Mouse (Mus musculus): ENCODE results near the gene Spock1. TPM values are rescaled to one million over a fixed set of nuclear protein-coding genes. Genes with fewer than 3 reads are reported as not detected.

The Spock1 gene
- not detected in 4 replicates for total RNA-seq (2023)

GRCm38 (mm10) chr13:57908266-57908582, at the start of gene Spock1:
Gene Spock1, minus strand, starts transcription at chr13:57908332.

Other genes with a start within 250 kb of the Spock1 start
- 0.09 to 0.23 TPM (median 0.16 TPM) in 3 of 4 replicates, not detected in the other for gene Klhl3, start 205.3 kb upstream of the Spock1 start, total RNA-seq (2023)
- 154 to 161 TPM (median 157 TPM) in 4 replicates for gene Hnrnpa0, start 220.2 kb upstream of the Spock1 start, total RNA-seq (2023)
- 58.3 to 70.5 TPM (median 62.2 TPM) in 4 replicates for gene Idnk, start 249.3 kb upstream of the Spock1 start, total RNA-seq (2023)

Data from B cell, adult 62 days (primary cell).